Mouse (Mus musculus) frontal cortex, postnatal 36 days (tissue): ENCODE measurements around the gene H2afx.

Experiments
- DNase-seq, 2 experiments: peaks; one replicate each; pipeline ENCODE4 v3.0.0; 2022; ENCODE audit warnings: low spot score in 2 of 2

Gene H2afx

GRCm38 (mm10) chr9:44379862-44380261, 45.4 kb downstream of the H2afx start:
- no peak for DNase-seq

GRCm38 (mm10) chr9:44384596-44384995, 50.1 kb downstream of the H2afx start:
- DNase-seq, result no peak
